Mouse (Mus musculus): Measurements from ENCODE around the gene Tie1. TPM values are rescaled to one million over a fixed set of nuclear protein-coding genes. Genes with fewer than 3 reads are reported as not detected.

Tie1 gene
- polyA plus RNA-seq, 1 experiment = not detected

DNA sequence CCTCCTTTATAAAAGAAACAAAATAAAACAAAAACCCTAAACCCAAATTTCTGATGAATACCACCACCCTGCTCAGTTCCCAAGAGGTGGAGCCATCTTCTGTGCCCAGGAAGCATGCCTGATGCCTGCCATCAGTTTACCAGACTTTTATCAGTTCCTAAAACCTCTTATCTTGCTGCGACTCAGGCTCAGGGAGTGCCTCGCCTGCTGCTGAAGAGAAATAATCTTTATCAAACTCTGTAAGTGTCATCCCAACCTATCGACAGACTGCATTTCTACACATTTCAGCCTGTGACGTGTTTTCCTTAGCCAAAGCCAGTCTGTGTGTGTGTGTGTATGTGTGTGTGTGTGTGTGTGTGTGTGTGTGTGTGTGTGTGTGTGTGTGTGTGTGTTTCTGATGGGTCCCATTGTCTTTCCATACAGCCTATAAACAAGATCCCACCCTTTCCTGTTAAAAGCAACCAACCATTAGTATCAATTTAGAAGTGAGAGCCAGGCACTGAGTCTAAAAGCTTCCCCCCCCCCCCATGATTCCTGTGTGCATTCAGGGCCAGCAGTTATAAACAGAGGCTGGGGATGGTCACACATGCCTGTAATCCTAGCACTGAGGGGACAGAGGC lies 65.2 kb downstream of the Tie1 start:
- H3K4me3 ChIP-seq (ENCODE audit: insufficient read depth, poor library complexity, severe bottlenecking) = no peak overlapping the region
- no peaks in the 10 kb centered on the region for H3K27me3 ChIP-seq (ENCODE audit: control insufficient read depth, insufficient read depth, insufficient read length)
- peaks cover 10% of the 10 kb centered on the region for H3K36me3 ChIP-seq (ENCODE audit: control insufficient read depth, insufficient read depth)
- H3K79me2 ChIP-seq (ENCODE audit: control insufficient read depth, insufficient read depth) = peaks cover 15% of the 10 kb centered on the region
- H3ac ChIP-seq (ENCODE audit: control insufficient read depth, insufficient read length, low read depth) = no peak overlapping the region
- TF ChIP-seq CEBPB (IDR thresholded peaks at IDR 0.05; ENCODE audit: low read depth) (no peak), FOSL1 (IDR thresholded peaks at IDR 0.05; ENCODE audit: insufficient read depth, low read length, poor library complexity, severe bottlenecking) (no peak), USF1 (IDR thresholded peaks at IDR 0.05; ENCODE audit: low read depth) (no peak)
- peaks cover 10% of the 10 kb centered on the region for H3K79me3 ChIP-seq (ENCODE audit: low read depth)

DNA sequence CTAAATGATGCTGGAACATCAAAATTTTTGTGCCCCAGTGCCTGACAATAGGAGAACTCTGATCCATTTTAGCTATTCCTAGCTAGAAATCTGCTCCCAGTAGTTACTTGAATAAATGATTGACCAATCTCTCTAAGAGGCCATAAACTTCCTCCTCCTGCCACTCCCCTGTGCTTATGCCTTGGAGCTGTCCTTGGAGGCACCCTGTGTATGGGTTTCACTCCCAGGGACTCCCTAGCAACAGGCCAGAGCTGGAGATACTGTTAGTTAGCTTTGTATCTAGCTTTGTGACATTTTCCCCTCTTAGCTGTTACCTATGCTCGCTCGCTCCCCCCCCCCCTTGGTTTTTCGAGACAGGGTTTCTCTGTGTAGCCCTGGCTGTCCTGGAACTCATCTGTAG lies 68.5 kb downstream of the Tie1 start:
- Histone ChIP-seq H3K36me3 (ENCODE audit: control insufficient read depth, insufficient read depth) (peaks cover 17% of the 10 kb centered on the region), H3K79me2 (ENCODE audit: control insufficient read depth, insufficient read depth) (no peaks in the 10 kb centered on the region), H3ac (ENCODE audit: control insufficient read depth, insufficient read length, low read depth) (no peak overlapping the region), H3K27me3 (ENCODE audit: control insufficient read depth, insufficient read depth, insufficient read length) (no peaks in the 10 kb centered on the region), H3K4me3 (ENCODE audit: insufficient read depth, poor library complexity, severe bottlenecking) (no peak overlapping the region), H3K79me3 (ENCODE audit: low read depth) (no peaks in the 10 kb centered on the region)
- TF ChIP-seq FOSL1 (IDR thresholded peaks at IDR 0.05; ENCODE audit: insufficient read depth, low read length, poor library complexity, severe bottlenecking) (no peak), MYOG (IDR thresholded peaks at IDR 0.05; ENCODE audit: control insufficient read depth, extremely low read depth, insufficient read length) (no peak), CTCF (IDR thresholded peaks at IDR 0.05; ENCODE audit: control insufficient read depth, insufficient read depth, insufficient read length) (no peak), USF1 (IDR thresholded peaks at IDR 0.05; ENCODE audit: low read depth) (no peak), MAX (IDR thresholded peaks at IDR 0.05) (no peak), MYOD1 (IDR thresholded peaks at IDR 0.05; ENCODE audit: control insufficient read depth, insufficient read length, low read depth) (no peak), CEBPB (IDR thresholded peaks at IDR 0.05; ENCODE audit: low read depth) (no peak)

Other genes starting within 250 kb of the Tie1 start
- 1.6 TPM for gene Ptprf, start 198.7 kb downstream of the Tie1 start, polyA plus RNA-seq (2012; fragmentation: generic; extraction: Trizol)
- gene Szt2, start 80.8 kb downstream of the Tie1 start, polyA plus RNA-seq (2012; fragmentation: generic; extraction: Trizol) = 7.6 TPM
- gene Med8, start 80.7 kb downstream of the Tie1 start, polyA plus RNA-seq (2012; fragmentation: generic; extraction: Trizol) = 77.2 TPM
- 92.3 TPM for gene Elovl1, start 62.0 kb downstream of the Tie1 start, polyA plus RNA-seq (2012; fragmentation: generic; extraction: Trizol)
- gene Cdc20, start 52.7 kb downstream of the Tie1 start, polyA plus RNA-seq (2012; fragmentation: generic; extraction: Trizol) = 274 TPM
- not detected for gene Mpl, start 32.5 kb downstream of the Tie1 start, polyA plus RNA-seq (2012; fragmentation: generic; extraction: Trizol)
- gene 2610528J11Rik, start 36.9 kb upstream of the Tie1 start, polyA plus RNA-seq (2012; fragmentation: generic; extraction: Trizol) = not detected
- gene Tmem125, start 54.0 kb upstream of the Tie1 start, polyA plus RNA-seq (2012; fragmentation: generic; extraction: Trizol) = not detected
- not detected for gene Cfap57, start 130.7 kb upstream of the Tie1 start, polyA plus RNA-seq (2012; fragmentation: generic; extraction: Trizol)
- gene Ebna1bp2, start 130.7 kb upstream of the Tie1 start, polyA plus RNA-seq (2012; fragmentation: generic; extraction: Trizol) = 106 TPM
- not detected for gene Olfr62, start 168.9 kb upstream of the Tie1 start, polyA plus RNA-seq (2012; fragmentation: generic; extraction: Trizol)
- gene Olfr1342, start 202.7 kb upstream of the Tie1 start, polyA plus RNA-seq (2012; fragmentation: generic; extraction: Trizol) = not detected
- not detected for gene Olfr1341, start 213.5 kb upstream of the Tie1 start, polyA plus RNA-seq (2012; fragmentation: generic; extraction: Trizol)
- not detected for gene Olfr1340, start 230.1 kb upstream of the Tie1 start, polyA plus RNA-seq (2012; fragmentation: generic; extraction: Trizol)
- gene Olfr1339, start 242.1 kb upstream of the Tie1 start, polyA plus RNA-seq (2012; fragmentation: generic; extraction: Trizol) = not detected